Mouse (Mus musculus): ENCODE data around the gene Pard6a.

DNA sequence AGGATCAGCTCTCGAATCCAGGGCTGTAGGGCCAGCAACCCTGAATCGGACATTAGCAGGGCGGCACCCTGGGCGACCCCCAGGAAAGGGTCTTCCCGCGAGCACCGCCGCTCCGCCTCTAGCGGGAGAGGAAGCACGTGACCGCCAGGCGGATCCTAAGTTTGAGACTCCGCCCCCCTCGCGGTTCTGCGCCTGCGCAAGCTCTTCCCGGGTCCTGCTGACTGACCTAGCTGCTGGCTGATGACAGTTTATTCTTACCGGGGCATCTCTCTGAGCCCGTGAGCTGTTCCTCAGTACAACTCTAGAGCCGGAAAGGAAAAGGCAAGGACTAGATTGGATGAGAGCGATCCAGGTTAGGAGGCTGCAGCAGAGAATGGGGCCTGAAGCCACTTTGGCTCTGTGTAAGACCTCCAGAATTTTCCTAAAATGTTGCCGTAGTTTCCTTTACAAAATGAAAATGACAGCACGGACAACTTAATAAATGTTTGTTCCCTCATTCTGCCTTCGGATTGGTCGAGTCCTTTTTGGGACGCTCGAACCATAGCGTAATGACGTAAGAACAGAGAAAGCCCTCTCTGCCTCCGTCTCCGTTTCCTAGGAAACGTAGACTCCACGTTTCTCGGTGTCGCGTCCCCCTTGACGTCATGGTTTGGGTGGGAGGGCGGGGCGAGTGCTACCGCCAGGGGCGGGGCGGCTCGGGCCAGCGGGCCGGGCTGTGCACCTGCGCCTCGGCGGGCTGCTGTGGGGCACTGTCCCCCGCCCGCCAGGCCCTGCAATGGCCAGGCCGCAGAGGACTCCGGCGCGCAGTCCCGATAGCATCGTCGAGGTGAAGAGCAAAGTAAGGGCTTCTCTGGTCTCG, at the start of gene Pard6a, which contains the start of gene Acd:
- TF ChIP-seq POLR2A (IDR thresholded peaks at IDR 0.05; ENCODE audit: low read depth, low read length) = no peak
- no peak for TF ChIP-seq CTCF (conservative IDR thresholded peaks at IDR 0.05; ENCODE audit: insufficient read depth, insufficient read length, low read depth, low read length)
